Mouse (Mus musculus) 3134 (cell line): Measurements from ENCODE around the gene Cul5.

Source experiments
- DNase-seq: peaks from one replicate; pipeline ENCODE4 v3.0.0-alpha.2; 2011; ENCODE audit warnings: low spot score; ENCODE audit not compliant: insufficient read length; ENCODE audit errors: extremely low read depth

The Cul5 gene

DNA sequence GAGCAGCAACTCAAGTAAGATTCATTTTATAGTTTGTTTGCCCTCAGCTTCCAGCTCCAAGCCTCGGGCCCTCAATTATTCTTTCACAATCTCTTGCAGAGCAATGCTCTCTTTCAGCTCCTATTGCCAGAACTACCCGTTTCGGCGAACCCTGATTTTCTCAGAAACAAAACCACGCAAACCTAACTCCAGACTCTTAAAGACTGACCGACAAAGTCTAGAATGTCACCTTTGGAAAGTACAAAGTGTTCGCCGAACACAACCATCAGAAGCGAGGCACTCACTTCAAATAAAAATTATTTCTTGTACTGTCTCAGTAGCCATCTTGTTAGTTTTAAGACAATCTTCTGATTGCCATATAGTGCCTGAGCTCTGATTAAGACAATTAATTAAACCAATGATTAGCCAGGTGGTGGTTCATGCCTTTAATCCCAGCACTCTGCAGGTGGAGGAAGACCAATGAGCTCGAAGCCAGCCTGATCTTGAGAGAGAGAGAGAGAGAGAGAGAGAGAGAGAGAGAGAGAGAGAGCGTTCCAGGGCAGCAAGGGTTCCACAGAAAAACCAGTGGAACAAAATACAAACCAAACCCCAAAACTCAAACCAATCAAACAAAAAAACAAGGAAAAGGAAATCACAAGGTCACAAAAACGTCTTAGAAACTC lies 60.4 kb downstream of the Cul5 start:
- no peak for DNase-seq

DNA sequence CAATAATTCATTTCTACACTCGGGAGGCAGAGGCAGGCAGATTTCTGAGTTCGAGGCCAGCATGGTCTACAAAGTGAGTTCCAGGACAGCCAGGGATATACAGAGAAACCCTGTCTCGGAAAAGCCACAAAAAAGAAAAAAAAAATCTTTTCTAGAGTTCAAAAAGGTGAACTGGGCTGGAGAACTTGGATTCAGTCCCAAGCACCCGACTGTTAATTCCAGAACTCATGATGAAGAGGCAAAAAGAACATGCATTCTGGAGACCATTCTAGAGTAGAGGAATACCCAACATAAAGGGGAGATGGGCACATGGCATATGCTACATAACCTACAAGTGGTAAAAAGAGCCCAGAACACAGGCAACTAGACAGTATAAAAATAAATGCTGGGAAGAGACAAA lies 62.0 kb downstream of the Cul5 start:
- DNase-seq = no peak

DNA sequence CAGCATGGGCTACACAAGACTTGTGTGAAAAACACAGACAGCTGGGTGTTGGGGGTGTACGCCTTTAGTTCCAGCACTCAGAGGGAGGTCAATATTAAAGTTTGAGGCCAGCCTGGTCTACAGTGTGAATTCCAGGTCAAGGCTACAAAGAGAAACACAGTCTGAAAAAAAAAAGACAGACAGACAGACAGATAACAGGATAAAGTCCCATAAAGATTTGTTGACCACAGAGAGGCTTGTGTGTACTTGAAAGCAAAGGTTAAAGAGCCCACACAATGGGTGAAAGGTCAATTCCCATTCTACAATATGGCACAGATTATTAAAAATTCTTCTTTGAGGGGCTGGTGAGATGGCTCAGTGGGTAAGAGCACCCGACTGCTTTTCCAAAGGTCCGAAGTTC lies 62.6 kb downstream of the Cul5 start:
- no peak for DNase-seq

DNA sequence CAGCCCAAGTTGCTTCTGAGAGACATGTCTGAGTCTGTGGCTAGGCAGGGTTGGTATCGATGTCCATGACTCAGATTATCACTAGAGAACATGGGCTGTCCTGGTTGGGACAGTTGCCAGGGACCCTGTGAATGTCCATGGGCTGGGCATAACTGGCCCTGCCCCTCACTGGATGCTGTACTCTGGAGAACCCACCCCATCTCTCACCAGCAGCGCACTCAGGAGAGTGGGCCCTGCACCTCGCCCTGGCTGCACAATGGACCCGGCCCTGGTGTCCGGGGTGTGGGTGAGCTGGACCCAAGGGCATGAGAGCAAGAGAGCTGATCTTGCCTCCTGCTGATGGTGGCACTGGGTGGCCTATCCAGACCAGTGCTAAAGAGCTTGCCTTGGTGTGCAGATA lies 64.9 kb downstream of the Cul5 start:
- DNase-seq = no peak

DNA sequence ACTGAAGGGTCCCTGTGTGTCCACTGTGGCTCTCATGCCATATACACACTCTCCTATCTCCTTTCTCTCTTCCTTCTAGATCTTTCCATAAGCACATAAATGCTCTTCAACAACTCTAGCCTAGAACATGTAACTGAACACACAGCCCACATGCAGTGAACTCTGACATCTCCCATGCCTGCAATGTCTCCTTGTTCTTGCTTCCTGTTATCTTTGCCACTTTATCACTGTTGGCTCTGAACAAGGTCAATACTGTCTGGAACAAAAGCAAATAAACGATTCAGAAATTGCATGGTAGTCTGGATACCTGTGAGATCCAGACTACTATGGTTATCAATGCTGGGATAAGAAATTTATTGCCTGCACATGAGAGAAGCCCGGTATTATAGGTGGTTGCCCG lies 66.0 kb downstream of the Cul5 start:
- DNase-seq = no peak

DNA sequence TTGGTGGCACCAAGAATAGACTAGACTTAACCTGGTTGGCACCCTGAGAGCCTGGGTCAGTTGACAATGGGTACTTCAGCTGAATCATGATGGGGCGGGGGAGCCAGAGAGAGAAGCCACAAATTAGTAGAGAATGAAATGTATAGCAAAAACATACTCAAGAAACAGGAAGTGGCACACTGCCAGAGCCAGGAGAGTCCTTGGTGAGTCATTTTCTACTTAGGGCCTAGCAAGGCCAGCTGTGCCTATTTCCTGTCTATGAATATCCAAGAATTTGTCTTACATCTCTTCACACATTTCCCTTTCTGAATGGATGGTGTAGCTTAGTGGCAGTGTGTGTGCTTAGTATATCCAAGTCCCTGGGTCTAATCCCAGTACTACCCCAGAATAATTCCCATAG lies 66.4 kb downstream of the Cul5 start:
- DNase-seq = peak; percentile 43

DNA sequence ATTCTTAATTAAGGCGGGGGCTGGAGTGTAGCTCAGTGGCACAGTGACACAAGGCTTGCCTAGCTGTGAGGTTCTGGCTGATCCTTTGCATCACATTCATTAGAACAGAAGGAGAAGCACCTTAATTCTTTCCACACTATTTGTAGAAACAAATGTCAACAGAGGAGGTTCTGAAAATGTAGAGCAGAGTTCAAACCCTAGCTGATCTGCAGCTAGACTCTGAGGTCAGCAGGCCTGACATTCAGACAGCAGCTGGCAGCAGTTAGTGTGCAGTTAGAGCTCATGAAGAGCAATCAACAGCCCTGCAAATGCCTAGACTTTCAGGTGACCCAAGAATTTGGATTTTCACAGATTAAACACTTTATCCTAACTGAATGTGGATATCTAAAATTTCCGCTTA lies 68.3 kb downstream of the Cul5 start:
- no peak for DNase-seq

DNA sequence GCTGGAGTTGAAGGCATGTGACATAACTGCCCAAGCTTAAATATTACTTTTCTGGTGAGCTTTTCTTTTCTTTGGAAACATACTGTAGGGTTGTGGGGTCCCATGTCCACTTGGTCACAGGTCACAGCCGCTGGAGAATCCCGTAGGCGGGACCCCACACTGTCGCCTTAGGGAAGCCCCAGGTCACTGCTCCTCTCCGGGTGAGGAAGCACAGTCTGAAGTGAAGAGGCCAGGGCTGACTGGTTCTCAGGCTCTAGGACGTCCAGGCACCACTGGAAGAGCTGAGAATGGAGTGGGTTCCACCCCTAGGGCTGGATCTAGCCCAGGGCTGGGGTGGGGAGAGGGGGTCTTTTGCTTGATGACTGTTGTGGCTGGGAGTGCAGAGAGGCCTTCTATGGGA lies 71.2 kb downstream of the Cul5 start:
- no peak for DNase-seq

DNA sequence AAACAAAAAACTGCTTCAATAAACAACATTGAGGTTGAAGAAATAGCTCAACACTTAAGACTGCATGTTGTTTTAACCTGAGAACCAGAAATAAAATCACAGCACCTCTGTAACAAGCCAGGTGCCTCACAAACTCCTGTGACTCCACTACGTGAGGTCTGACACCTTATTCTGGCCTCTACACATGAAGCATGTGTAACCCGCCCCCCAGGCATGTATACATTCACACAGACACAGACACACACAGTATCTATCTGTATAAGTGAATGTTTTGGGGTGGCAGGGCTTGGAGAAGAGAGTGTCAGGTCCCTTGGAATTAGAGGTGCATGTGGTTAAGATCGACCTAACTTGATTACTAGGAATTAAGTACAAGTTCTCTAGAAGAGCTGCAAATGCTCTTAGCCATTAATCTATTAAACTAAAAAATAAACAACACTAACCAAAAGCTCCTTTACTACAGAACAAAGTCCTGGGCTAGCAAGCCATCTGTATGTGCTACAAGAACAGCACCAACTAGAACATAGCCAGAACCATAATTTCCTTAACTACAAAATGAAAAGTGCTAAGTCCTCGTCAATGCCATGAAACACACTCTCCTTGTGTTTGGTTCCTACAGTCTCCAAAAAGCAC lies 72.7 kb downstream of the Cul5 start:
- DNase-seq = no peak

DNA sequence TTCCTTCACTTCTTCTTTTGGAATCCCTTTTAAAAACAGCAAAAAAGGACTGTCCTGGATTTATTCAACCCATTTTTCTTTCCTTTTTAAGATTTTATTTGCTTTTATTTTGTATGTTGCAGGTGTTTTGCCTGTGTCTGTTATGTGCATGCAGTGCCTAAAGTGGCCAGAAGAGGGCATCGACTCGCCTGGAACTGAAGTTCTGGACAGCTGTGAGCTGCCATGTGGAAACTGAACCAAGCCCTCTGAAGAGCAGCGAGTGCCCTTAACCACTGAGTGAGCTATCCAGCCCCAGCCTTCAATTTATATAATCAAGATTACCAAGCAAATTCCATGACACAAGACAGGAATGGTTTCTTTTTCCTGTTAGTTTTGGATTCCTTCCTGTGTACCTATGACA lies 75.0 kb downstream of the Cul5 start:
- DNase-seq = peak; percentile 27

DNA sequence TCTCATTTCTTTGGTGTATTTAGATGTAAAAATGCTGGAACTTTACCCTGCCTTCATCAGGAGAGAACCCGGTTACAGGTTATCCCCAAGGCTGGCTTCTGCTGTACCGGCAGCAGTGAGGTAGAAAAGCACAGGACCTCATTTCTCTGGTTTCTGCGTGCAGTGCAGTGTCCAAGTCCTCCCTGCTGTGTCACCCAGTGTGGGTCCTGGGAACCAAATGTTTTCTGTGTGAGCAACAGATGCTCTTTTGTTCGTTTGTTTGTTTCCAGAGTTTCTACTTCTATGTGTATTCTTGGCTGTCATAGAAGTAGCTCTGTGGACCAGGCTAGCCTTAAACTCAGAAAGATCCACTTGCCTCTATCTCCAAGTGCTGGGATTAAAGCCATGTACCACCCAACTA lies 87.9 kb downstream of the Cul5 start:
- no peak for DNase-seq

DNA sequence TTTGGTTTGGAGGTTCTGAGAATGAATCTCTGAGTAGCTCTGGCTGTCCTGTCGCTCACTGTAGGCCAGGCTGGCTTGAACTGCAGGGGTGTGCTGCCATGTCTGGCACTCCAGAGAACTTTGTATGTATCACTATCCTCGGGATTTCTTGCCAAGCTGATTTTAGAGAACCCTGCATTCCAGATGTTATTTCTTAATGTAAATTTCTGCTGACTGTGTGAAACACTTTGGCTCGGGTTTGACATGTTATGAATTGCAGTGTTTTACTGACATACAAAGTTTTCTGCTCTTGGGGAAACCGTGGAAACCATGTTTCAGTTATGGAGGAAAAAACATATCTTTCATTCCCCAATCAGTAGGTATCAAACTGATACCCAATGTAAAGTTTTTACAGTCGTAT lies 94.1 kb downstream of the Cul5 start:
- DNase-seq = no peak

DNA sequence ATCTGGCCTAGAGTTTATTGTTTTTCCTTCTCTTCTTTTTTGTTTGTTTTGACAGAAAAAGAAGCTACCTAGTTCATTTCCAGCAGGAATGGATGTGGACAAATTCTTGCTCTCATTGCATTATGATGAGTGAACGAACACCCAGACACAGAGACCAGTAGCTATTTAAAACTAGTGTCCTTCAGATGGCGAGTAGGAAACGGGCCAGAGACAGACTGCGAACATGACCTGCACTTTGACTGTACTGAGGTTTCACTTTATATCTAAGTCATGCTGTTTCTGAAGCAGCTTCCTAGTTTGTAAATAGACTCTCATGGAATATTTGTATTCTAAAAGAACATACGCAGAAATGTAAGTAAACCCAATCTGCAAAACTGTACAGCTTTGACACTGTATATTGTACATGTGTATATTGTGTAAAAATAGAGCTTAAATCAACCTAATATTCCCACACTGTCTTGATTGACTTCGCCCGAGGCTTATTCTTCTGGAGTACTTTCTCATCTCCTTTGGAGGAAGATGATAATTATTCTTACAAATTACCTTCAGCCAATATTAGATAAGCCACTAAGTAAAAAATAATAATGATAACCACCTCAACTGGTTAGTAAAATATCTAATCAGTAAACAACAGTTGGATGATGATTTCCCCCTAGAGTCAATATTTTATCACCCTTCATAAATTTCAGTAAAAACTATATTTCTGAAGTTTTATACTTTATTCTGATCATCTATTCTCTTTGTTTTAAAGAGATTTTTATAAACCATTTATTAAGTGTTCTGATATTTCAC lies 97.1 kb downstream of the Cul5 start:
- no peak for DNase-seq

DNA sequence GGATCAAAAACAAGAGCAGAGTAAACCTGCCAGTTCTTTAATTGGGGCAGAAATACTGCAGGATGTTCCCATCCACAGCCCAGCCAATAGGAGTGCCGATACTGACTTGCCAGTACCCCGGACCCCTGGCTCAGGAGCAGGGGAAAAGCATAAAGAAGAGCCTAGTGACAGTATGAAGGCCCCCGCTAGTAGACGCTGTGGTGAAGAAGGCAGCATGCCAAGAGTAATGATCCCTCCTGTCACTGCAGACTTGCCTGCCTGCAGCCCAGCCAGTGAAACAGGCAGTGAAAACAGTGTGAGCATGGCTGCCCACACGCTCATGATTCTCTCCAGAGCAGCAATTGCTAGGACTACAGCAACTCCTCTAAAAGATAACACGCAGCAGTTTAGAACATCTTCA lies 99.2 kb downstream of the Cul5 start:
- no peak for DNase-seq
